Mouse (Mus musculus) cerebellum, adult 8-10 months (tissue): ENCODE measurements around the gene Map4k1.
"Not testable (repeated sequence)": the region's sequence is repeated elsewhere in the genome, so short reads cannot be mapped to it uniquely, and the experiment has no call there.

Experiments used
- DNase-seq: peaks from one replicate; pipeline ENCODE4 v3.0.0; 2022

Map4k1 gene

DNA sequence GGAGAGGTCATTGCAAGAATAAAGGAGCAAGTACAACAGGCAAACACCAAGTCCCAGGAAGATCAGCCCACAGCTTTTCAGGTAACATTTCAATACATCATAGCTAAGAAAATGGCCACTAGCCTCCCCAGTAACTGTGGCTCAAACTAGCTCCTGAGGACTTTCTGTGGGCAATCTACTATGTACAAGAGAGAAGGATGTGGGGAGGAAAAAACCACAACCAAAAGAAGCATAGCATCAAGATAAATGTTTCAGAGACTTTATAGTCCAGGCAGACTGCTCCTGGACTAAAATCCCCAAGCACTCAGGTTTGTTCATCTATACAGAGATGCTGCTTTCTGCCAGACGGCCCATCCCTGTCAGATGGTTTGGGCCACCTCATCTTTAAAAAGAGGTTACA is 25.6 kb upstream of the Map4k1 start:
- DNase-seq, result no peak

DNA sequence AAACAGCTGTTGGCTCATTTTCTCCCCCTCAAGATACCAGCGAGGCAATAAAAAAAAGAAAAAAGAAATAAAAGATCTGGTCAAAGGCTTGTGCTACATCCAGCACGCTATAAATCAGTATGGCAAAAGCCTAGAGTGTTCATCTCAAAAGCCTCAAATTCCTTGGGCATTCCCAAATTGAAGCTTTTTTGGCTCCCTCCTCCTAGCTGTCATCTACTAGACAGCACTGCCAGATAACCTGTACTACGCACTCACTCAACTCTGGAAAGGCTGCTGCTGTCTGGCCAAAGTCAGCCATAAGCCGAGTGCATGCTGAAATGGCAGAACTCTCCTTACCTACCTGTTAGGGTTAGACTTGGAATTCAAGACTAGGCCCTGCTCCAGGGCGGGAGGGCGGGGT is 24.6 kb upstream of the Map4k1 start:
- DNase-seq, result no peak

DNA sequence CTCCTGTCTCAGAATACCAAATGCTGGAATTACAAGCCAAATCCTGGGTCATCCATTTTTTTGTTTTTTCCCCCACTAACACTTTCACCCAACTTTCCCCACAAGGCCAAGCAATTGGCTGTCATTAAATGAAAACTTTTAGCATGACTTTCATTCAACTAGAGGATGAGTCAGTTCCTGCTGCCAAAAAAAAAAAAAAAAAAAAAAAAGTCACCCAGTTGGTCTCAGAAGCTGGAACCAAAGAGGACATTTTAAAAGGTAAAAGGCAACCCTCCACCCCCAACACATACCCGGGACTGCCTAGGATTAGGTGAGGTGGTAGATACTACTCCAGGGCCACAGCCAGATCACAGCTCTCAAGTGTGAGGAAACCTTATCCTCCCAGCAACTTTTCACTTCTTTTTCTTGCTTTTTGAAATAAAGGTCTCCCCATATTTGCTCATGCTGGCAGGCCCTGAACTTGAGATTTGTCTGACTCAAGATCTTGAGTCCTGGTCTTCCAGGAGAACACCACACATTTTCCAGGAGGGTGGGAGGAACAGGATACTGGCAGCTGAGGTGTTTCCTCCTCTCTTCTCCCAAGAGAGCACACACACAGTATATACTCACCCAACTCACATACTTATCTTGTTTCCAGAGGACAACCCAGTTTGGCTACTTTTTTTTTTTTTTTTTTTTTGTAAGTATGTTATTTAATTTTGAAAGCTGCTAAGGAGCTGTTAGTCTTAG is 23.7 kb upstream of the Map4k1 start:
- no peak for DNase-seq

DNA sequence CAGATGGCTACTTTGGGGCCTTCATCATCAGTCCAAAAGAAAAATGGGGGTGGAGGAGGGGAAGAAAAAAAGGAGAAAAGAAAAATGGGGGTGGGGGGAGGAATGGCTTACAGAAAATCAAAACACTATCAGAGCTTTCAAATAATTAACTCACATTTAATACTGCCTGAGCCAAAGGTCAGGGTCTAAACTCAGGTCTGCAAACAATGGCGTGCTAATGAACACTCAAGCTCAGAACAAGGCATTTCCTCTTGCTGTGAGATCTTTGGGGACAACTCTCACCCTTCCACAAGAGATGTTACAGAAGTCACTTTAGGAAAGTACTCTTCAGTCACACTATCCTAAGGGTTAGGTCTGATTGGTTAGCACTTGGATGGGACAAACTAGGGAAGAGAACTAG is 23.1 kb upstream of the Map4k1 start:
- no peak for DNase-seq

DNA sequence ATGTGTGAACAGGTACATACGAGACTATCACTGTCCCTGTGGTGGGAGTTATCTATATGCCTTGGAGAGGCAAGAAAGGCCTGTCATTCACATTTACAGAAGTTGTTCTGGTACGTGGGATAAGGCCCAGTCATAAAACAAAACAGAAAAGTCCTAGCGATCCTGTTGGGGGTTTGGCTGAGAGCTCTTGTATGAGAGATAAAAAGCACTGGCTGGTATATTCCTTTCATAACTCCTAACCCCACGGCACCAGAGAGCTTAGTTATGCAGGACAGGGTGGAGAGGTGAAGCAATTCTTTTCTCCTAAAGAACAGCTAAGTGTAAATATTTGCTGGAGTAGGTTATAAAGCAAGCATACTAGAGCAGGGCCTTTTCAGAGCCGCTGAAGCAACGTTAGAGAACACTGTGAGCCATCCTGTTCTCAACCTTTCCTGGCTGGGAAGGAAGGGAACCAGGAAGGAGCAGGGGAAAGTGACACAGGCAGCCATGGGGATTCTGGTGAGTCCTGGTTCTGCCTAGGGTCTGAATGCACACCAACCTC is 22.3 kb upstream of the Map4k1 start:
- DNase-seq, result no peak

DNA sequence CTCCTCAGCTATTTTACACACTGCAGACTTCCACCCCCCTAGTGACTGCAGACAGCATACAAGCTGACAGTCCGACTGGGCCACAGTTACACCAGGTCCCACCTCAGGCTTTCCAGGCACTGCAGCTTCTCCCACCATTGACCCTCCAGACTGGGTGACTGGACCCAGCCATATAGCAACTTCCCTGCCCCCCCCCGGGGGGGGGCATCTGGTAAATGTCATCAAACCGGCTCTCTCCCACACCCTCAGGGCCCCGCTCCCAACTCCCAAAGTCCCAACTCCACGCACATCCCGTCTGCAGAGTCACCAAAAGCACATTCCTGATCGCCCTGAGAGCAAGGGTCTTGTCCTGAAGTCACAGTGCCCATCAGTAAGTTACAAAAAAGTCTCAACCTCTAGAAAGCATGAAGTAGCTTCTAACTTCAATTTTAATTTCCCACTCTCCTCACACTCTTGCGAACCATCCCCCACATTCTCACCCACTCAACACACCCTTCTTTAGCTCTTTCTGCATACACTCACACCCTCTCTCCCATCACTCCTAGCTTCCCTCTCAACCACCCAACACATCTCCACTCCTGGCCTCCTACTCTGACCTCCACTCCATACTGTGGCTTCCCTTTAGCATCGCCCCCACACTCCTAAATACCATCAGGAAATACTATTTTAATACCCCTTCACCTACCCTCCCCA is 21.4 kb upstream of the Map4k1 start:
- DNase-seq, result no peak

DNA sequence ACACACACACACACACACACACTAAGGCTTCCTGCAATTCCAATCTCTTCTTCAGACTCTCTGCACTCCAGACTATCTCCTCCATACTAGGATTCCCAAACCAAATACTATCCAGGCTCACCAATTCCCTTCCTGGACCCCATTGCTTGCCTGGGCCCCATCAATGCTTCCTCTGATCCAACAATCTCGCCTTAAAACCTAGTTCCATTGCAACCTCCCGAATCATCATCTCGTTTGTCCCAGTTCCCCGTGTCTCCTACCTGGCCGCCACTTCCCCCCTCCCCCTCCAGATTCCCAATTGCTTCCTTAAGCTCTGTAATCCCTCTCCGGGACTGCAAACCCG is 20.3 kb upstream of the Map4k1 start:
- DNase-seq, result no peak

DNA sequence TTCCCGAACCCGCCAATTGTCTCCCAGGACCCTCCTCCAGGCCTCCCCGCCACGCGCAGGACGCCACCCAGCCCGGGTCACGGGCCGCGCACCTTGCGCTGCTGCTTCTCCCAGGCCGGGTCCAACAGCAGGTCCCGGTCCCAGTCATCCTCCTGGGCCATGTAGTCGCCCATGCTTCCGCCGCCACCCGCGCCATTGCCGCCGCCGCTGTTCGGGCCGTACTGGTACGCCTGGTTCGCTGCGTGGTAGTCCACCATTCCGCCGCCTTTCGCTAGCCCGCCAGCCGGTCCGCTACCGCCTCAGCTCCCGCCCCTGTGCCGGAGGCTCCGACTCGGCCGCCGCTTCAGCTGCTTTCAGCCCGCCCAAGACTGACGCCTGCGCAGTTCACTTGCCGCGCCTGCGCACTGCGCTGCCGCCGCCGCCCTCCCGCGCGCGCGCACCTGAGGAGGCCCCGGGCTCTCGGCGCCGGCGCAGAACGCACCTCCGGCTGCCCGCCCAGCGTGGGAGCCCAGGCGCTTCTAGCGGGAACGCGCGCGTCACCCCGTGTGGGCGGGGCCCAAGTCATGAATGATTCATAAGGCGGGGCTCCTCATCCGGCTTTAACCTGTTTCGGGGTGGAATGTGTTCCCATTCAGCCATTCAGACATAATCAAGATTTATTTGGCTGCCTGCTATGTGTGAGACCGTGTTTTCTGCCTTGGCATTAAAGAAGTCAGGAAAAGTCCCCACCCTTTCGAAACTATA is 19.8 kb upstream of the Map4k1 start, which contains the start of gene Actn4:
TSS of gene Actn4 (minus strand) at position 414 of the 744 bp plus-strand sequence.
- peak; percentile 98 for DNase-seq

DNA sequence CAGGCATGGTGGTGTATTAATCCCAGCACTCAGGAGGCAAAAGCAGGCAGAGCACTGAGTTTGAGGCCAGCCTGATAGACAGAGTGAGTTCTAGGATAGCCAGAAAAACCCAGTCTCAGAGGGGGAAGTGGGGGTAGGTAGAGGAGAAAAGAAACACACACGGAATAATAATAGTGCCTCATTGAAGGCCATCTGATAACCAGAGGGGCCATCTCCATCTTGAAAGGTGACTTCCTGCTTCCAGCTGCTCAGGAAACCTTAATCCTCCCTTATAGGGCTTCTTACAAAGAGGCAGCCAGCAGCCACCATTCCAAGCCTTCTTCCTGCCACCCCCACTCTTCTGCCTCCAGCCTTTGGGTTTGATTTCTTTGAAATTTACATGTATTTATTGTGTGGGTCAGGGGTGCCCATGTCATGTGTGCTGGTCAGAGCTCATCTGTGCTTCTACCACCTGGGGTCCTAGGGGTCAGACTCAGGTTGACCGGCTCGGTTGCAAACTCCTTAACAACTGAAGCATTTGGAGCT is 18.4 kb upstream of the Map4k1 start:
- no peak for DNase-seq

DNA sequence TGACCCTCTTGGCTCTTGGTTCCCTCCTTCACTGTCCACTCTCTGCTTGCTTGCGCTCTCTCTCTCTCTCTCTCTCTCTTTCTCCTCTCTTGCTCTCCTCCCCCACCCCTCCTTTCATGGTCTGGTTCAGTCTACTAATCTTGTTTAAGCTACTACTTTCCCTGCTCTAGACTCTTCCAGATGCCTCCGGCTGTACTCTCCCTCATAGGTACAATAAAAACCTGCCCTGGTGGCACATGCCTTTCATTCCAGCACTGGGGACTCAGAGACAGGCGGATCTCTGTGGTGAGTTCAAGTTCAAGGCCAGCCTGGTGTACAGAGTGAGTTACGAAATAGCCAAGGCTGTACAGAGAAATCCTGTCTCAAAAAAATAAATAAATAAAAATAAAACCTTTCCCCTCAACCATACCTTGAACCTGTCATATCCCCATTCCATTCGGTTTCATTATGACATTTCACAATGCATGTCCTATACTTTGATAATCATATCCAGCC is 16.5 kb upstream of the Map4k1 start:
- no peak for DNase-seq

DNA sequence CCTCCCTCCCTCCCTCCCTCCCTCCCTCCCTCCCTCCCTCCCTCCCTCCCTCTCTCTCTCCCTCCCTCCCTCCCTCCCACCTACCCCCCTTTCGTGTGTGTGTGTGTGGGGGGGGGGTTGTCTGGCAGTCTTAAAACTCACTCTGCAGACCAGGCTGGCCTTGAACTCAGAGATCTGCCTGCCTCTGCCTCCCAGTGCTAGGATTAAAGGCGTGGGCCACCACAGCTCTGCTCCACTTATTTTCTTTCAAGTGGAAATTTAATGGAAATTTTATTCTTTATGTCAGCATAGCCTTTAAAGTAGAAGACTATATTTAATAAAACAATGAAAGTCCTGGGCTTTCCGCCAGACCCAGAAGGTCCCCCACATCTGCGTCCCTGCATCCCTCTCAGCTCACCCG is 15.7 kb upstream of the Map4k1 start:
- DNase-seq, result no peak

DNA sequence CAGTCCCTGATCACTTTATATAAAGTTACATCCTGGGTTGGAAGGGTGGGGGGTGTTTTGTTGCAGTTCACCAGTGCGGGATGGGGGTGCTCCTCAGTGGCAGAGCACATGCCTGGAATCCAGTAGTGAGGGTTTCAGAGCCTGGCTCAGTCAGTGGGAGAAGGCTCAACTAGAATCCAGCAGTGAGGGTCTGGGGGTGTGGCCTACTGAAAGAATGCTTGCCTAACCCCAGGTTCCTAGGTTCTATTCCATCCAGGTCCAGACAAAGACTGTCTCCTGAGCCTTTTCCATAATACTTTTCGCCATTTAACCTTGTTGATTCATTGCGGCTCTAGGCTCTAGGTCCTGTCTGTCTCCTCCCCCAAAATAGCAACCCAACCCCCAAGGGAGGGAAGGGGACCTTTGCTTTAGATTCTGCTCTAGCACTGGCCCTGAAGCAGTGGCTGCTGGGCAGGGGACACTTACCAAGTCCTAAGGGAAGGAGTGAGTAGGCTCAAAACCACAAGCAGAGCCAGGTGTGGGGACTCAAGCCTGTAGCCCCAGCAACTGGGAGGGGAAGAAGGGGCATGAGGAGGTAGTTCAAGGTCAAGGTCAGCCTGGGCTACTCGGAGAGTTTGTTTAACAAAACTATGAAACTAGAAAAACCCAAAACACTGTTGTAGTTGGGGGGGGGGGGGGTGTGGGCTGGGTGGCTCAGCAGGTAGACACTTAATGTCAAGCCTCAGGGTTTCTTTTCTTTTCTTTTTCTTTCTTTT is 14.9 kb upstream of the Map4k1 start:
- no peak for DNase-seq

DNA sequence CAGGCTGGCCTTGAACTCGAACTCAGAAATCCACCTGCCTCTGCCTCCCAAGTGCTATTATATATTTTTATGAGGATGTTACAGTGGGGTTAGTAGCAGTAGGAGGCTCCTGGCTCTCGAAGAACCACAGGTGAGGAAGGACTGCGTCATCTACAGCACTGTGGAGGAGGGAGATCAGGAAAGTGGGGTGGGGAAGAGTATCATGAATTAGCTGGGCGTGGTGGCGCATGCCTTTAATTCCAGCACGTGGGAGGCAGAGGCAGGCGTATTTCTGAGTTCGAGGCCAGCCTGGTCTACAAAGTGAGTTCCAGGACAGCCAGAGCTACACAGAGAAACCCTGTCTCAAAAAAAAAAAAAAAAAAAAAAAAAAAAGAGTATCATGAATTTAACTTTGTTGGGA is 13.7 kb upstream of the Map4k1 start:
- DNase-seq, result not testable (repeated sequence)

DNA sequence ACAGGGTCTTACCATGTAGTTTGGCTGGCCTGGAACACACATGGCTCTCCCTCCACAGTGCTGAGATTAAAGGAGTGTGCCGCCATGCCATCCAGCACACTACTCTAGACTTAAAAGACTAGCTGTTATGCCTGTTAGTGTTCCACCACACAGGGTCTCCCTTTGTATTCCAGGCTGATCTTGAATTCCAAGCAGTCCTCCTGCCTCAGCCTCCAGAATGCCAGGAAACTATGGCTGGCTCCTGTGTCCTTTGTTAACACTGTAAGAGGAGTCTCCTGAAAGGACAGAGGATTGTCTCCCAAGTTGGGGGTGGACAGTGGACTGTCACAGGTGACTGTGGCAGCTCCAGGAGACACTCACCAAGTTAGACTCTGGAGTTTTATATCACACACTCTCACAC is 12.6 kb upstream of the Map4k1 start:
- DNase-seq, result no peak

DNA sequence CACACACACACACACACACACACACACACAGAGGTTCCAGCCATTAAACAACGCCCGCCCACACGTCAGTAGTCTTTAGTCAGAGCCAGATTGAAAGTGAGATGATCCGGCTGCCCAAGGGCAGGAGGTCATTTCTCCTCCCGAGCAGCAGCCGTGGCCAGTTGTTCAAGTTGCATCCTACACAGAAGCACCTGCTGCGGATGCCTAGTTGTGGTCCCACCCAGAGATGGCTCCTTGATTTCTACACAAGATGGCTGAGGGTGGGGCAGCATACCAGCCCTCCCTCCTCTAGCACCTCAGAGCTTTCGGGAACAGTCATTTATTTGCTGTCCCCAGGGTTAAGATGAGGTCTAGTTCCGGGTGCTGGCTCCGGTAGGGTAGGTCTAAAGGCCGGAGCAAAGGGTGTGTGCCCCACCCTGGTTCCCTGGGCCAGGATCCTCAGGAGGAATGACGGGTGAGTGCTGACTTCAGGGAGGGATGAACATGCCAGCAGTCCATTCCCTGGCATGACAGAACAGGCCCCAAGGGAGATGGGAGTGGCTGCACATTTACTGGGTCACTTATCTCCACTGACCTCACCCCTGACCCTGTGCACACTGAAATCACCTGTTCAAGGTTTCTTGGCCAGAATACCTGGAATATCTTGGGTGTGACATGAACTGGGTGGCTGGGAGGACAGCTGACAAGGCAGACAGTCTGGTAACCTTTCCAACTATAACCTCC is 12.0 kb upstream of the Map4k1 start:
- no peak for DNase-seq

DNA sequence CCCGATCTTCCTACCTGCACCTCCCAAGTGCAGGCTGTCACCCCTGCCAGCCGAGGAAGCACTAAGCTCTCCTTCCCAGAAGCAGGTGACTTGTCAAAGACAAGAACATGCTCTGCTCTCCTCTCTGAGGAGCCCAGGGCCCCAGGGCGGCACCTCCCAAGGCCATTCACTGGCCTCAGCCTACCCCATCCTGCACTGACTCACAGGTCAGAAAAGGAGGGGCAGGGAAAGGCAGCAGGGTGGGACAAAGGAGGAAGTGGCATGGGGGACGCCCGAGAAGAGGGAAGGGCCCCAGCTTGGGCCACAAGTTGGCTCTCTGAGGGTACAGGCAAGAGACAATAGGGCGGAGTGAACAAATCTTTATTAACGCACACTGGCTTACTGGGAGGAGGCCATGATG is 10.8 kb upstream of the Map4k1 start:
- DNase-seq, result no peak

DNA sequence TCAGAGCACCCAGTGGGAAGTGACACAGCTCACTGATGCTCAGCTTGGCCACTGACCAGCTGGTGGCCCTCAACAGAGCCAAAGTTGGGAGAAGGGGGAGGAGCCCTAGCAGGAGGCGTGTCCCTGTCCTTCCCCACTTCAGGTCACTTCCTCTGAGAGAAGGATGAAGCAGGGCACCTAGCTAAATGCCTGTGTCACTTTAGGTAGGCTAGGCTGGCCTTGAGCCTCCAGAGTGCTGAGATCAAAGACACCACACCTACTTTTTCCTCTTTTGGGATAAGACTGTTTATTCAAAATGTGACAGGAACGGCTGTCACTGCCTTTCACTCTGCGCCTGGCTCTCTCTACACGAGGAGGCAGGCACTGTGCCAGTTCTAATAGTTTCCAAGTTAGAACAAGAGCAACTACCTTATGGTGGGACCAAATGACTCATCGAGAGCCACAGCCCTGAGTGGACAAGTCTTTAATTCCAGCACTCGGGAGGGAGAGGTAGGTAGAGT is 10.0 kb upstream of the Map4k1 start:
- DNase-seq, result no peak

DNA sequence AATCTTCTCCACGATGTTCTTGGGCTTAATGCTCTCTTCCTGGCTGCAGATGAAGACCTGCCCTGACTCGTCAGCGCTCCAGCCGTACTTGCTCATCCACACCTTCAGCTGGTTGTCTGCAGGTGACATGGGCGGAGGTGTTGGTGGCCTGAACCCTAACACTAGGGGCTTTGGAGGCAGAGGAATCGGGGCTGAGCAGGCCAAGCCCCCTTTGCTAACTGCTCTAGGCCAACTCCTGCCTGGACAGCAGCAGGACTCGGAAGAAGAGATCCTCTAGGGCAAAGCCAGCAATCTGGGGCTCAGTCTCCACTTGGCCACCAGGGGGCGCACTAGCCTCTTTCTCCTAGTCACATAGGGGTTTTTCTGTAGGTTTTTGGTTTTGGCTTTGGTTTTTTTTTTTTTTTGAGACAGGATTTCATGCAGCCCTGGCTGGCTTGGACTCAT is 9.3 kb upstream of the Map4k1 start:
- DNase-seq, result peak; percentile 72

DNA sequence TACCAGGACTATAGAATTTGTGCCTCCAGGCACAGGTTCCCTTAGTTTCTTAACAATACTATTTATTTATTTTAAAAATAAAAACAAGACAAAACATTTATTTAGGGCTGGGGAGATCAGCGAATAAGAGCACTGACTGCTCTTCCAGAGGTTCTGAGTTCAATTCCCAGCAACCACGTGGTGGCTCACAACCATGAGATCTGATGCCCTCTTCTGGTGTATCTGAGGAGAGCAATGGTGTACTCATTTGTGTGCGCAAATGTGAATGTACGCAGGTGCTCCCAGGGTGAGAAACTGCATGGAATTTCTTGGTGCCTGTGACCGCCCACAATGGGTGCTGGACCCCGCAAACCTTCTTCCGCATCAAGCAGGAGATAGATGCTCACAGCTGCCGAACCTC is 8.8 kb upstream of the Map4k1 start:
- DNase-seq, result no peak

DNA sequence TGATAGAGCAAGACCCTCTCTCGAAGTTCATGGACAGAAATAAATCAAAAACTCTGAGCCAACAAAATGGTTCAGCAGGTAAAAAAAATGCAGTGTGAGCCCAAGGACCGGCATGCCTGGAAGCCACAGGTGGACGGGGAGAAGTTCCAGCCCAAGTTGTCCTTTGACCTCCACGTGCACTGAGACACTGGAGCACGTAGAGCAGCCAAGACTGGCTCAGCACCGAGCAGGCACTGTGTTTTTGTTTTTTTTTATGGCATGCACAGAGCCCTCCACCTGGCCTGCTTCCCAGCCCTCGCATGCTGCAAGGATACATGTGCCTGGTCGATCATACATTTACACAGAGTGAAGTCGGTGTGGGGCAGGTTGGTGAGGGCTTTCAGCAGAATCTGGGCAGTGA is 4.3 kb upstream of the Map4k1 start:
- no peak for DNase-seq

DNA sequence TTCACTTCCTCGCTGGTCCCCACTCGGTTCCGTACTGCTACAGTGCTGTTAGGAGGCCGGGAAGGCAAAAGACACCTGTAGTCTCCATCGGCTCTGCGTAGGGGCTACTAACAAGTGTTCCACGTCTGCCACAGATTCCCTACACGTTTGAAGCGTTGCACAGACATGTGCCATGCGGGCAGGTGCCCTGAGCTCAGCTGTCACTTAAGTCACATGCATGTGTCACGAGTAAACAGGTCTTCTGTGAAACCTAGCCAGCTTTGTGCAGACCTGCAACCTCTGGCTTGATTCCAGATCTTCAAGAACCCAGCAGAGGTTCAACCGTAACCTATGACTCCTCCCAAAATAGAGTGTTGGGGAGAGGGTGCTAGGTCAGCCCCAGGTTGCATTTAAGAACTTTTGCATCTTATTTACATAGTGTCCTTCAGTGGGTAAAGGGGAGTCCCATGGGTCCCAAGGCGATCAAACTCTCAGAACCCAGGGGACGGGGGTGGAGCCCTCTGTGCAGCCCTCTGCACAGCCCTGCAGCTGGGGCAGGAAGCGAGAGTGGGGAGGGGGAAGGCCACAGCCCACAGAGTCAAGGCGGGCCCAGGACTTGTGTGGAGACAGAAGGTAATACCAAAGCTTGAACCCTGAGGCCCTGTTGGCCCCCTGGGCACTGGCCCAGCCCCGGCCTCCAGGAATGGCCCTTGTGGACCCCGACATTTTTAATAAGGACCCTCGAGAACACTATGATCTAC is 594 bp downstream of the Map4k1 start:
- no peak for DNase-seq
